Mouse (Mus musculus) bone marrow macrophage, adult 2 months (primary cell): ENCODE results near the gene Chrm2. TPM values are rescaled to one million over a fixed set of nuclear protein-coding genes. Genes with fewer than 3 reads are reported as not detected.

Source experiments
- H3K27ac ChIP-seq: 2 replicates; pipeline ENCODE4 v1.5.1; 2012; ENCODE audit warnings: low read depth, low read length; ENCODE audit not compliant: insufficient read depth
- H3K4me1 ChIP-seq: 2 replicates; pipeline ENCODE4 v1.6.1; 2012; ENCODE audit warnings: low read length; ENCODE audit not compliant: control insufficient read depth, insufficient read depth
- H3K4me3 ChIP-seq: 2 replicates; pipeline ENCODE4 v1.5.1; 2012; ENCODE audit warnings: mild to moderate bottlenecking, low read length, moderate library complexity; ENCODE audit not compliant: insufficient read depth
- CTCF ChIP-seq: IDR thresholded peaks from 2 replicates; pipeline ENCODE4 v1.5.1; 2012; ENCODE audit warnings: low read depth, mild to moderate bottlenecking, low read length, moderate library complexity
- POLR2A ChIP-seq: IDR thresholded peaks from 2 replicates; pipeline ENCODE4 v1.6.1; 2012; ENCODE audit warnings: mild to moderate bottlenecking, low read depth, low read length, borderline replicate concordance
- polyA plus RNA-seq: library from polyadenylated mRNA; stranded (reverse); fragments of >200 nt; gene quantifications from 2 replicates; pipeline ENCODE4 v1.2.4, GENCODE M21; 2012; ENCODE audit not compliant: missing spikeins, insufficient read depth, insufficient read length

Chrm2 gene
- polyA plus RNA-seq, 1 experiment: not detected

DNA sequence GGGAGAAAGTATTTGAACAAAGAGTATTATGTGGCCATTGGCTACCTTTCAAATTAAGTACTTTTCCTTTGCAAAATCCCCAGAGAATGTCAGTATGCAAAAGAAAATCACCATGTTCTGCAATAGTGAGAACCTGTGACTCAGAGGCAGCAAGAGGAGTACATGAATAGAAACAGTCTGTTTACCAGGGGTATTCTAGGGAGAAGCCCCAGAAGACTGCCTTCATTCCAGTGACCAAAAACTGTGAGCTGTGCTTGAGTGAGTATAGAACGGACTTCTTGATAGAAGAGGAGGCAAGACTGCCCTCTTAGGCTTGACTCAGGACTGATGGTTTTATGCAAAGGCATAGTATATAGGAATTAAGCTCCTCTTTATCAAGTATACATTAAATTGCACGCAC lies 22.2 kb downstream of the Chrm2 start:
- Histone ChIP-seq H3K4me1 (no peaks in the 10 kb centered on the region), H3K4me3 (no peak overlapping the region), H3K27ac (no peak overlapping the region)
- no peak for TF ChIP-seq POLR2A
- no peak for TF ChIP-seq CTCF

GRCm38 (mm10) chr6:36419716-36420115 lies 31.8 kb downstream of the Chrm2 start:
- Histone ChIP-seq H3K4me1 (no peaks in the 10 kb centered on the region), H3K27ac (no peak overlapping the region), H3K4me3 (no peak overlapping the region)
- TF ChIP-seq POLR2A: no peak
- TF ChIP-seq CTCF: no peak

DNA sequence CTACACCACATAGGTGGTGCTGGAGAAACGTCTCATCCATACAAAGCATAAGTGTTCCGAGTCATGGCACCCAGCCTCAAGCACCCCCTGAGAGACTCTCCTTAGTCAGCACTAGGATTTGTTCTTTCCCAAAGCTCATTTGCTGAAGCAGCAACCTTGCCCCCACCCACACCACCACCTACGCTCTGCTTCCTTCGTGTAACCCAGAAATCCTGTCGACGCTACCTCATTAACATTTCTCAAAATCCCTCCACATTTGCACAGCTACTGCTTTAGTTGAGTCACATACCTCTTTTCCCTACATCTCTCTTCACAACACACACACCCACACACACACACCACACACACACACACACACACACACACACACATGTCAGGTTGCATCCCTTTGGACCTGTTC lies 50.1 kb downstream of the Chrm2 start:
- Histone ChIP-seq H3K4me3 (no peak overlapping the region), H3K27ac (no peak overlapping the region), H3K4me1 (no peaks in the 10 kb centered on the region)
- TF ChIP-seq POLR2A (no peak), CTCF (no peak)

DNA sequence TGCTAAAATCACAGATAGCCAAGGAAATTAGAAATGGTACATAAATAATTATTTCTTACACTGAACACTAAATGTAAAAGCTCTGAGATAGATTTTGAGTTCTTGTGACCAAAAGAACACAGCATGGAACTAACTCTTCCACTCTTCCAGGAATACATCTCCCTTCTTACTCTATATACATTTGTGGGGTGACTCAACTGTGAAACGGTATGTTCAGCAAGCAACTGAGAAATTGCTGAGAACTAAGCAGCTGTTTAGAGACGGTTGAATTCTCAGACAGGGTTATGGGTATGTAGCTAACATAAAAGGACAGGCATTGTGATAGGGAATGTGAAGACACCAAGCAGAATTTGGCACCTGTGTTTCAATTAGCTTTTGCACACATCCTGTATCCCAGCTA lies 51.3 kb downstream of the Chrm2 start:
- Histone ChIP-seq H3K27ac (no peak overlapping the region), H3K4me3 (no peak overlapping the region), H3K4me1 (no peaks in the 10 kb centered on the region)
- no peak for TF ChIP-seq POLR2A
- no peak for TF ChIP-seq CTCF

GRCm38 (mm10) chr6:36451480-36451879 lies 63.6 kb downstream of the Chrm2 start:
- Histone ChIP-seq H3K4me1 (no peaks in the 10 kb centered on the region), H3K27ac (no peak overlapping the region), H3K4me3 (no peak overlapping the region)
- TF ChIP-seq CTCF: no peak
- no peak for TF ChIP-seq POLR2A

GRCm38 (mm10) chr6:36455071-36455470 lies 67.2 kb downstream of the Chrm2 start:
- no peak overlapping the region for H3K4me3 ChIP-seq
- peaks cover 7% of the 10 kb centered on the region for H3K4me1 ChIP-seq
- TF ChIP-seq POLR2A (no peak), CTCF (no peak)
- H3K27ac ChIP-seq: no peak overlapping the region

- TF ChIP-seq CTCF (no peak), POLR2A (no peak)
- no peak overlapping the region for H3K27ac ChIP-seq
- H3K4me3 ChIP-seq: no peak overlapping the region
- peaks cover 7% of the 10 kb centered on the region for H3K4me1 ChIP-seq
Measured at GRCm38 (mm10) chr6:36457015-36457414, 69.1 kb downstream of the Chrm2 start.

GRCm38 (mm10) chr6:36464008-36464407 lies 76.1 kb downstream of the Chrm2 start:
- Histone ChIP-seq H3K27ac (no peak overlapping the region), H3K4me3 (no peak overlapping the region), H3K4me1 (no peaks in the 10 kb centered on the region)
- TF ChIP-seq CTCF: no peak
- TF ChIP-seq POLR2A: no peak

GRCm38 (mm10) chr6:36484132-36484665 lies 96.3 kb downstream of the Chrm2 start:
- Histone ChIP-seq H3K4me1 (no peaks in the 10 kb centered on the region), H3K27ac (no peak overlapping the region), H3K4me3 (no peak overlapping the region)
- TF ChIP-seq POLR2A (no peak), CTCF (no peak)

DNA sequence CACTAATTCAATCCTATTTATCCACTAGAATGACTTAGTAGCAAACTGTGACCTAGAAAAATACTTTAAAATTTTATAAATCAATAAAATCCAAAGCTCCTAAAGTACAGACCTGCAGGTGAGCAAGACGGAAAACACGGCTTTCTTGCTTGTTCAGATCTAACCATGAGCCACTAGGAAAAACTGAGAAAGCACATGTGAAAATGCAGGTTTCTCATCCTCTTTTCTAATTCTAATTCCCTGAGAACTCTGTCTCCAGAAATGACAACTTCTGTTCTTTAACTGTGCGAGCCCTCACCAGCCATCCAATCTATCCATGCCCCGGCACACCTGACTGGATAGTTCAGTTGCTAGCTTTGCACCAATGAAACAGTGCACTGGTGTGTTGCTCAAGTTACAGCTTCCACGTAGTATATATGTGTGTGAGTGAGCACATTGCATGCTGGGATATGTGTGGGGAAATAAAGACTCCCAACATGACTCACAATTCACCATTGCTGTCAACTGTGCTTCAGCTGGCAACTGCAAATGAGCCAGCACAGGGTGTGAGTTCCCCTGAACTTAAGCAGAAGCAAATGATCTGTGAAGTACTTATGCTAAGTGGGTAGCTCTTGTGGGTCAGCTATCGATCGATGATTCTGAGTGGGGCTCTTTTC lies 119.3 kb downstream of the Chrm2 start:
- Histone ChIP-seq H3K4me3 (no peak overlapping the region), H3K4me1 (no peaks in the 10 kb centered on the region), H3K27ac (no peak overlapping the region)
- no peak for TF ChIP-seq CTCF

GRCm38 (mm10) chr6:36507946-36508345 lies 120.1 kb downstream of the Chrm2 start:
- Histone ChIP-seq H3K4me1 (no peaks in the 10 kb centered on the region), H3K27ac (no peak overlapping the region), H3K4me3 (no peak overlapping the region)
- TF ChIP-seq POLR2A: no peak
- TF ChIP-seq CTCF: no peak

- H3K4me1 ChIP-seq: no peaks in the 10 kb centered on the region
- H3K27ac ChIP-seq: no peak overlapping the region
- TF ChIP-seq POLR2A: no peak
- TF ChIP-seq CTCF: no peak
- no peak overlapping the region for H3K4me3 ChIP-seq
Measured at GRCm38 (mm10) chr6:36508469-36508868, 120.6 kb downstream of the Chrm2 start.
